Mouse (Mus musculus) A20 (cell line): Measurements from ENCODE around the gene Plvap.

Experiments used
- DNase-seq: peaks from one replicate; pipeline ENCODE4 v3.0.0-alpha.2; 2011; ENCODE audit warnings: low read depth, low spot score

Plvap gene

DNA sequence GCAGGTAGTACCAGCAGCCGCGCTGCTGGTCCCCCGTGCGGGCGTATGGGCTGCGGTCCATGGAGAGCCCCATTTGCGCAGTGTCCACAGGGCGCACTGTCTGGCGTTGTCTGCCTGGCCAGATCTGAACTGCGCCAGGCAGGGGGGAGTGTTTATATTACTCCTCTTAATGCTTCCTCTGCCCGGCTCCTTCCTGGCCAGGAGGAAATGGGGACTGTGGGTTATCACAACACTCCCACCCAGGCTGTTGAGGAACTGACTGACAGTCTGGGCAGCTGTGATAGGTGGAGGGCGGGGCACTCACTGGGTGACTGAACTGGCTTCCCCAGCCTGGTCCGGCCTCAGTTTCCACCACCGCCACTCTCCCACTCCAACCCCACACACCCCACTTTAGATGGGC is at the start of gene Plvap:
Plvap (minus strand) TSS at position 109 of the 400 bp plus-strand sequence.
- no peak for DNase-seq

GRCm38 (mm10) chr8:71560765-71561164 is 49.2 kb upstream of the Plvap start:
- no peak for DNase-seq

GRCm38 (mm10) chr8:71560071-71560470 is 48.5 kb upstream of the Plvap start:
- DNase-seq = no peak

DNA sequence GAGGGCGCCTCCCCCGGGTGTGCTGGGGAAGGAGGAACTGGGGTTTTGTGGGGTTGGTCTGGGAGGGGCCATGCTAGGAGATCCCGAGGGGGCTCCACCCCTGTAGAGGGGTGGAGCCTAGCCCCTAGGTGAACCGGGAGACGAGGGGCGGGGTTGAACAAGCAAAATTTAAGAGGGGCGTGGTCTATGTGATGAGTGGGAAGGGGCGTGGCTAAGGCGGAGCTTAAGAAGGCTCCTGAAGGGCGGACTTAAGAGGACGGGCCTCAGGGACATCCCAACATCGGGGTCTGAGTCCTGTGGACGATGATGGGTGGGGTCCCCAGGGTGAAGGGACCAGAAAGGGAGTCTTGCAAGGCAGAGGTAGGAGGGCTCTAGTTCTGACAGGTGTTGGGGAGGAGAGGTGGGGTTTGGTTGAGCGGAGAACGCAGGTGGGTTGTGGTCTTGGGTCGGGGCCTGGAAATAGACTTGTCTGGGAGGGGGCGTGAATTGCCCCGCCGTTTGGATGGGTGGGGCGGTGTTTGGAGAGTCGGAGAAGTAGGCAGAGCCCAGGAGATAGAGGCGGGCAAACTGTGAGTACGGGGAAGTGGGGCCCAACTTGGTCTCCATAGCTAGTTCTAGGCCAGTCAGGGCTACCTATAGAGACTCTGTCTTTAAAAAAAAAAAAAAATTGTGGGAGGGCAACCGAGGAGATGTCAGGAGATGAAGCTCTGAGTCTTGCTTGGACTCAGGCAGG is 47.6 kb upstream of the Plvap start:
- DNase-seq = peak; percentile 90

- no peak for DNase-seq
Measured at GRCm38 (mm10) chr8:71558071-71558957, 46.8 kb upstream of the Plvap start, which contains the start of gene Tmem221. TSS of gene Tmem221 (minus strand) at chr8:71558871.

- no peak for DNase-seq
Measured at GRCm38 (mm10) chr8:71554644-71555043, 43.1 kb upstream of the Plvap start.

- no peak for DNase-seq
Measured at GRCm38 (mm10) chr8:71554001-71554400, 42.4 kb upstream of the Plvap start.

DNA sequence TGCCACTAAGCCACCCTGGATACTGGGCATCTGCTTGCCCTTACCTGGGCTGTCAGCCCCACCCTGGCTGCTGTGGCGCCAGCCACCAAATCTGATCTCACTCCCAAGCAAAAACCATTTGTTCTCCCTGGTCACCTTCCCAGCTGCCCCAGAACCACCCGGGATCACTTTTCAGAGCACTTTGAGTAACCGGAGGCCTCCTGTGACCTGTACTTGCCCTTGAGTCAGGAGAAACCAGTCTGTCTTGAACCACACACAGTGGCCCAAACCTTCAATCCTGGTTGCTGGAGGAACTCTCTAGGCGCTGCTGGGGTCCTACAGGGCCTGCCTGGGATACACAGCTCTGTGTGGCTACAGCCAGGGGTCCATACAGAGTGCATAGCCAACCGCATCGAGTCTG is 41.2 kb upstream of the Plvap start:
- no peak for DNase-seq

GRCm38 (mm10) chr8:71550754-71551153 is 39.2 kb upstream of the Plvap start:
- no peak for DNase-seq

DNA sequence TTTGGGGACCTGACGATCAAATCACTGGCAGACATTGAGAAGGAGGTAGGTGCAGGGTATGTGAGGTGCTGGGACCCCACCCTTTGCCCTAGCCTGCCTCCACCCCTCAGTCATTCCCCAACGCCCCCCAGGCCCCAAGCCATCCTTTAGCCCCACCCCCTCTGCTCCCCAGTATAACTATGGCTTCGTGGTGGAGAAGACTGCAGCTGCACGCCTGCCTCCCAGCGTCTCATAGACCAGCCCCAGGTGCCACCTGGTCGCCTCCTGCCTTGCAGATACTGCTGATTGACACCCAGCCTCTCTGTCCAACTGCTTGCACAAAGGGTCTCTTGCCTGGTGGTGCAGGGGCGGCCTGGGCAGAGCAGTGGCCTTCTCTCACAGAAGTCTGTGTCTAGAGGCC is 36.0 kb upstream of the Plvap start:
- DNase-seq = no peak

- DNase-seq = no peak
Measured at GRCm38 (mm10) chr8:71545053-71545452, 33.5 kb upstream of the Plvap start.

DNA sequence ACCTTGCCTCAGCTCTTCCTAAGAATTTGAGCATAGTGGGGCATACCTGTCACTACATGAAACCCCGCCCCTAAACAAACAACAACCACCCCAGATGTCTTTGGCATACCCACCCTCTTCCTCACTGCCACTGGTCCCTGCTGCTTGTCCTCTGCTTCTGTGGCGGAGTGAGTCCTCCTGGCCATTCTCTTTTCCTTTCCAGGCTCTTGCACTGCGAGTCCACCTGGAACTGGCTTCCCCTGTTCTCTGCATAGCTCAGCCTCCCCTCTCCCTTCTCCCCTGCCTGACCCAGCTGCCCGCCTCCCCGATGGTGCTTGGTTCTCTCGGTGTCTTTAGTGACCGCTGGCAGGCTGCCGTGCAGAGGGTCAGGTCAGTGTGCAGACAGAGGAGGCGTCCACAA is 32.2 kb upstream of the Plvap start:
- no peak for DNase-seq

DNA sequence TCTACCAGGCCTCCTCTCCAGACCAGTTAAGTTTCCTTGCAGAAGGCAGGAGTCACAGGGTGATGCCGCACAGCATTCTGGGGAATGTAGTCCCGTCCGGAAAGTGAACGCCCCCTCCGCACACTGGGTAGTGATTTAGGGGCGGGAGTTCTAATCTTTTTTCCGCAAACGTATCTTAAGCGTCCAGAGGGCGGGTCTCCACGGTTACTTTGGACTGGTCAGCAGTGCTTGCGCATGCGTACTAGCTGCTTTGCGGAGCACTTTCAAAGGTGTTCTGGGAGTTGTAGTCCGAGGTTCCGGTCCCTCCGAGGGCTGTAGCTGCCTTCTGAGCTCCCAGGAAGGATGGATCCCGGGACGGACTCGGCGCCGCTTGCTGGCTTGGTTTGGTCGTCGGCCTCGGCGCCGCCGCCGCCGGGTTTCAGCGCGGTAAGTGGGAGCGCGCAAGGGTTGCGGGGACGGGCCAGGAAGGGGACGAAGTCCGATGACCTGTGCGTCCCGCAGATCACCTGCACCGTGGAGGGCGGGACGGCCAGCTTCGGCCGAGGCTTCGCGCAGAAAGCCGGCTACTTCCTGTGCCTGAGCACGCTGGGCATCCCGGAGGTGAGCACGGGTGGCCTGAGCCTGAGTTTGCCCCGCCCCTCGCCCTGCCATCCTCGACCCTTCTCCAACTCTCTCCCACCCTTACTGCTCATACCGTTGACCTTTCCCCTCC is 31.2 kb upstream of the Plvap start, which contains the start of gene Mvb12a:
Mvb12a (plus strand) TSS at position 291 of the 712 bp plus-strand sequence.
- DNase-seq = peak; percentile 99

DNA sequence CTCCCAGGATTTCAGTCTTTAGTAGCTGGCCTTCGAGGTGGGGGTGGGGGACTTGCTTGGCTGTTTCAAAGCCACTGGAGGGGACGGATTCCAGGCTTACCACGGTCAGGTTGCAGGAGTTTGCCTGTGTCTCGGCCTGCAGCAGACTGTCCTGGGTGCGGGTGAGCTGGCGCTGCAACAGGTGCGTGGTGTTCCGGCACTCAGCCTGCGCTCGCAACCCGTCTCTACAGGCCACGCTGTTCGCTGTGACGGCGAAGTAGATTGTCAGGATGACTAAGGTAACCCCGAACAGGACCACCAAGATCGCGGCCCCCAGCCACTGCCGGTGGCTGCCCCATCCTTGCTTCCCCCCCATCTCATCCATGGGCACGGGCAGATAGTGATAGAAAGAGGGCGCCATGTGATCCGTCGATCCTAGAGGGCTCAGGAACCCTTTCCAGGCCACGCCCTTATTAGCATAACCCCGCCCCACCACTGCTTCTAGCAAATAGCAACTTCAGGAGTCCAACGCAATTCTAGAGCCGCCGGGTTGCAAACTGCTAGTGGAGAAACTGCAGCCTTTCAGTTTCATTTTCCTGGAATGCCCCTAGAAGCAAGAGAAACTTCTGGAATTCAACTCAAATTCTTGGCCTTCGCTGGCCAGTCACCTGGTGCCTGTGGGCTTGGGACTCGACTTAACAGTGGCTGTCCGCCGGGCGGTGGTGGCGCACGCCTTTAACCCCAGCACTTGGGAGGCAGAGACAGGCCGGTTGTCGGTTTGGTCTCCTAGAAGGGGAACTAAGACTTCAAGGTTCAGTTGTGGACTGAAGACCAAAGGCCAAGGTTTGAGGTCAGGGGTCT is 25.7 kb upstream of the Plvap start, which contains the start of gene Bst2:
Bst2 (minus strand) TSS at position 429 of the 840 bp plus-strand sequence.
- peak; percentile 97 for DNase-seq

DNA sequence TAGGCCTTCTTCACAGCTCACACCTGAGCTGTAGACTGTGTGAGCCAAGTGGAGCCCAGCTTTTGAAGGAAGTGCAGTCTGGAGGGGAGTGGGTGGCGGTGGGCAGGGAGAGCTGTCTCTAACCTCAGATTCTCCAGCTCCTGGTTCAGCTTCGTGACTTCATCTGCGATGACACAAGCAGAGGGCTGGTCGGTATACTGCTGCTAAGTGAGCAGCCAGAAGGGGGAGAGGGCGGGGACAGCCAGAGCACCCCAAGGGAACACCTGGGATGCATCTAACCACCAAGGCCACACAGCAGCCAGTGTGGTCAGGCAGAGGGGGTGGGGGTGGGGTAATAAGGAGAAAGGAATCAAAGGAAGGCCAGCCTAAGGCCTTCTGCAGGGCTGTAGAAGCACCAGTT is 24.1 kb upstream of the Plvap start:
- peak; percentile 72 for DNase-seq

DNA sequence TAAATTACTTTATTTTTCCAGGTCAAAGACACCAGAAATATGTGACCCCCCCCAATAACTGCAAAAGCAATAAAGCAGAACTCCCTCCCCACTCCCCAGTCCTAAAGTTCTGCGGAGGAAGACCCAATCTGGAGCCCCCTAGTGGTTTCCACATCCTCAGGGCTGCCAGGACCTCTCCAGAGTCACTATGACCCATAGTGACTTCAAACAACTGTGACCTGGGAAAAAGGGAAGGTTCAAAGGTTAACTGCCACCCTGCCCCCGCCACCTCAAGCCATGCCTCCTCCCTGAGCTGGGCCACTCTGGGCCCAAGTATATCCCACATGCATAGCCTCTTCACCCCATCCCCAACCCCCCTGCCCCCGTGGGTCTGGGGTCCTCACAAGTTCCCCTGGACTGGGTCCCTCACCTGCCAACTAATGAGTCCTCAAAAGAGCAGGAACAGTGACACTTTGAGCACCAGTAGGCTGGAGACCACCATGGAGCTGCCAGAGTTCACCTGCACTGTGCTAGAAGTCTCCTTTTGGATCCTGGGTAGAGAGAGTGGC is 22.8 kb upstream of the Plvap start:
- no peak for DNase-seq

DNA sequence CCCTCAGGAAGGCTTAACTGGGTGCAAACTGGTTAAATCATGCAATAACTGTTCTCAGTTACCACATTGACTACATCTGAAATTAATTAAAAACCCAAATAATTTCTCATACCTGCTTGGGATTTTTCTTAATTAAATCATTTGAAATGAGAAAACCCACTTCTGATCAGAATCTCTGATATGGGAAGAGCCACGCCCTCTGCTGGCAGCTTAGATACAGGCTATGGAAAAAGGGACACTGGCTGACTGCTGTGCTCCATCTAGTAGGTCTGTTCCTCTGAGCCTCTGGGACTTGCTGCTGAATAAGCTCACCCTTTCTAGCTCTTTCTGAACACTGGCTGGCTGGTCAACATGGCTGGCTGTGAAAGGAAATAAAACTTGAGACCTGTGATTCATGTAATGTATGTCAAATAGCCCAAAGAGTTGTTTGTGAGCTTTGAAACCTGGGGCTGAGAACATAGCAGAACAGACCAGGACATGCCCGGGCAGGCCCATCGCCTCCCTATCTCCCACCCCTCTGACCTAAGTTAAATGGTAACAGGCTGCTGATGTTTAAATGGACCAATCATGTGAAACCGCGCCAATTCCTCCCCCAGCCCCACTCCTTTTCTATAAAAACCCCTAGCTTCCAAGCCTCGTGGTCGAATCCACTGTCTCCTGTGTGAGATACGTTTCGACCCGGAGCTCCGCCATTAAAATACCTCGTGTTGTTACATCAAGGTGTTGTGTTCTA is 19.3 kb upstream of the Plvap start:
- DNase-seq = peak; percentile 81

- no peak for DNase-seq
Measured at GRCm38 (mm10) chr8:71528362-71529073, 17.0 kb upstream of the Plvap start.

DNA sequence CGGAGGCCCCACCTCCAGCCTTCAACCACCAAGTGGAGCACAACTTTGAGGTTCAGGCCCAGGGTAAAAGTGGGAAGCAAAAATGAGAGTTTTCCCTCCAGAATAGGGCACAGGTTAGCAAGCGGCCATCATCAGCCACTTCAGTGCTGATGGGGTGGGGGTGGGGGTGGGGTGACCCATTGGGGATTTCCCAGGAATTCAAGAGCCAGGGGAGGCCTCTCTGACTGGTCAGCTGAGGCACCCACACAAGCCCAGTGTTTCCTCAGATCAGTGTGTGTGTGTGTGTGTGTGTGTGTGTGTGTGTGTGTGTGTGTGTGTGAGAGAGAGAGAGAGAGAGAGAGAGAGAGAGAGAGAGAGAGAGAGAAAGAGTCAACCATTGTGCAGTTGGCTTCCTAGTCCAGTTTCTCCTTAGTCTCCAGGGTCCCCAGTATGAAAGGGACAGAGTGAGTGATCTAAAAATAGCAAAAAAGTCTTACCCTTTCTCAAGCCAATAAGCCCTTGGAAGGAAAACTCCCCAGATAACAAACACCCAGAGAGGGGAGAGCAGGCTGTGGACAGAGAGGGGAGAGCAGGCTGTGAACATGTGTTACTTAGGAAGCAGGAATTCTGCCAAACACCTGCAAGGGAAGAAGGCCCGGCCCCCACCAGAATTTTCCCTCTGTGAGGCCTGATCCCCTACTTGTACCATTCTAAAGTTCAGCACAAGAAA is 15.8 kb upstream of the Plvap start:
- no peak for DNase-seq
